Mouse (Mus musculus) stomach, postnatal 0 days (tissue): ENCODE results near the gene Hoxb7. TPM values are rescaled to one million over a fixed set of nuclear protein-coding genes. Genes with fewer than 3 reads are reported as not detected.

Source experiments
- ATAC-seq: fragments of 200-750 bp; cut with Nextera tagmentation; 2 replicates; pipeline ENCODE4 v1.8.0; 2017; ENCODE audit not compliant: low FRiP score, low TSS enrichment
- DNase-seq: peaks from one replicate; pipeline ENCODE4 v3.0.0-alpha.2; 2016; ENCODE audit warnings: low spot score
- H3K27ac ChIP-seq: fragments of 300-500 bp; sonication (generic); replicated peaks from 2 replicates; pipeline ENCODE4 v1.5.1; 2014; ENCODE audit warnings: mild to moderate bottlenecking, control low read depth
- H3K27me3 ChIP-seq: fragments of 300-500 bp; sonication (generic); 2 replicates; pipeline ENCODE4 v1.6.1; 2014; ENCODE audit warnings: low read length; ENCODE audit not compliant: control insufficient read depth, insufficient read depth
- H3K36me3 ChIP-seq: fragments of 300-500 bp; sonication (generic); 2 replicates; pipeline ENCODE4 v1.6.1; 2014; ENCODE audit warnings: low read length, mixed read lengths; ENCODE audit not compliant: control insufficient read depth, insufficient read depth
- H3K4me1 ChIP-seq: fragments of 300-500 bp; sonication (generic); replicated peaks from 2 replicates; pipeline ENCODE4 v1.6.1; 2014; ENCODE audit warnings: antibody characterized with exemption; ENCODE audit not compliant: control insufficient read depth, insufficient read depth
- H3K4me2 ChIP-seq: fragments of 300-500 bp; sonication (generic); replicated peaks from 2 replicates; pipeline ENCODE4 v1.6.1; 2014; ENCODE audit warnings: low read depth, mild to moderate bottlenecking, control low read depth, moderate library complexity
- H3K4me3 ChIP-seq: fragments of 300-500 bp; sonication (generic); 2 replicates; pipeline ENCODE4 v1.5.1; 2014; ENCODE audit warnings: low read depth, low read length, control low read depth
- H3K9ac ChIP-seq: fragments of 300-500 bp; sonication (generic); 2 replicates; pipeline ENCODE4 v1.6.1; 2014; ENCODE audit warnings: mild to moderate bottlenecking, low read length, control low read depth, mixed read lengths
- H3K9me3 ChIP-seq: fragments of 300-500 bp; sonication (generic); 2 replicates; pipeline ENCODE4 v1.6.1; 2016; ENCODE audit warnings: low read length; ENCODE audit not compliant: control insufficient read depth
- CTCF ChIP-seq: IDR thresholded peaks from 2 replicates; pipeline ENCODE4 v1.5.1; 2016; ENCODE audit warnings: antibody characterized with exemption, low read depth, mild to moderate bottlenecking, moderate library complexity
- EP300 ChIP-seq: optimal IDR thresholded peaks from 2 replicates; pipeline ENCODE3; 2016; ENCODE audit warnings: antibody characterized with exemption
- WGBS: fragments of 180-500 bp; shearing (Covaris S2); extraction: QIAGEN DNeasy Blood & Tissue Kit; methylation state at CpG from one replicate; pipeline ENCODE4 v1.1.7; 2014; 5-methylcytosine and 5-hydroxymethylcytosine counted together
- polyA plus RNA-seq: library from polyadenylated mRNA; unstranded; fragments of >200 nt; fragmentation: Nextera tagmentation; extraction: Ambion mirVana; gene quantifications from 2 replicates; pipeline ENCODE4 v1.2.1, GENCODE M21; 2015

Gene Hoxb7
- polyA plus RNA-seq, 1 experiment from 2014 or later, result 6.0 TPM

GRCm38 (mm10) chr11:96290705-96291355, 4.4 kb downstream of the Hoxb7 start:
- Histone ChIP-seq H3K27me3 (peaks cover 25% of the 10 kb centered on the region), H3K9ac (no peak overlapping the region), H3K9me3 (no peaks in the 10 kb centered on the region), H3K4me2 (no peak overlapping the region), H3K4me1 (0 out of 2 replicates have a peak, but pooled peaks cover 2% of the 10 kb centered on the region), H3K36me3 (no peaks in the 10 kb centered on the region), H3K27ac (no peak overlapping the region), H3K4me3 (no peak overlapping the region)
- TF ChIP-seq EP300, result no peak
- TF ChIP-seq CTCF, result no peak
- no peak for DNase-seq
- ATAC-seq, result no peak
- 27% methylated on average over 17 of the region's 17 CpGs for WGBS

- H3K36me3 ChIP-seq, result no peaks in the 10 kb centered on the region
- H3K9ac ChIP-seq, result peak within 1 kb of the TSS; percentile 53
- peak within 1 kb of the TSS; percentile 59 for H3K27ac ChIP-seq
- ATAC-seq (no peak), DNase-seq (no peak)
- WGBS, result 19% methylated on average over 22 of the region's 22 CpGs
- H3K4me1 ChIP-seq, result 0 out of 2 replicates have a peak, but pooled peaks cover 2% of the 10 kb centered on the region
- peak within 1 kb of the TSS; percentile 54 for H3K4me2 ChIP-seq
- H3K9me3 ChIP-seq, result no peaks in the 10 kb centered on the region
- peaks cover 19% of the 10 kb centered on the region for H3K27me3 ChIP-seq
- H3K4me3 ChIP-seq, result peak within 1 kb of the TSS; percentile 41
- no peak for TF ChIP-seq CTCF
- TF ChIP-seq EP300, result no peak
Observed at GRCm38 (mm10) chr11:96291681-96292564, 5.5 kb downstream of the Hoxb7 start, which contains the start of gene Hoxb6. Gene Hoxb6 (plus strand): TSS chr11:96292476.

GRCm38 (mm10) chr11:96292565-96293301, 6.3 kb downstream of the Hoxb7 start:
- H3K9me3 ChIP-seq, result no peaks in the 10 kb centered on the region
- TF ChIP-seq EP300 (no peak), CTCF (no peak)
- WGBS, result 19% methylated on average over 12 of the region's 12 CpGs
- ATAC-seq (no peak), DNase-seq (no peak)
- no peaks in the 10 kb centered on the region for H3K36me3 ChIP-seq
- H3K27ac ChIP-seq, result peak overlapping the region; percentile 46
- peak overlapping the region; percentile 54 for H3K4me2 ChIP-seq
- H3K4me1 ChIP-seq, result no peaks in the 10 kb centered on the region
- H3K4me3 ChIP-seq, result peak overlapping the region; percentile 41
- peaks cover 19% of the 10 kb centered on the region for H3K27me3 ChIP-seq
- peak overlapping the region; percentile 53 for H3K9ac ChIP-seq

GRCm38 (mm10) chr11:96293302-96293921, 7.0 kb downstream of the Hoxb7 start:
- no peaks in the 10 kb centered on the region for H3K36me3 ChIP-seq
- WGBS, result 16% methylated on average over 22 of the region's 22 CpGs
- TF ChIP-seq CTCF (no peak), EP300 (no peak)
- H3K4me1 ChIP-seq, result no peaks in the 10 kb centered on the region
- peak overlapping the region; percentile 54 for H3K4me2 ChIP-seq
- H3K4me3 ChIP-seq, result peak overlapping the region; percentile 41
- H3K9ac ChIP-seq, result peak overlapping the region; percentile 53
- no peak for DNase-seq
- ATAC-seq, result no peak
- no peaks in the 10 kb centered on the region for H3K9me3 ChIP-seq
- peak overlapping the region; percentile 46 for H3K27ac ChIP-seq
- peaks cover 17% of the 10 kb centered on the region for H3K27me3 ChIP-seq
